Mouse (Mus musculus) embryo, embryonic 10 days (tissue): Measurements from ENCODE around the gene Icmt.

Experiments
- DNase-seq: peaks from one replicate; pipeline ENCODE4 v3.0.0-alpha.2; 2015; ENCODE audit warnings: low spot score

The Icmt gene

DNA sequence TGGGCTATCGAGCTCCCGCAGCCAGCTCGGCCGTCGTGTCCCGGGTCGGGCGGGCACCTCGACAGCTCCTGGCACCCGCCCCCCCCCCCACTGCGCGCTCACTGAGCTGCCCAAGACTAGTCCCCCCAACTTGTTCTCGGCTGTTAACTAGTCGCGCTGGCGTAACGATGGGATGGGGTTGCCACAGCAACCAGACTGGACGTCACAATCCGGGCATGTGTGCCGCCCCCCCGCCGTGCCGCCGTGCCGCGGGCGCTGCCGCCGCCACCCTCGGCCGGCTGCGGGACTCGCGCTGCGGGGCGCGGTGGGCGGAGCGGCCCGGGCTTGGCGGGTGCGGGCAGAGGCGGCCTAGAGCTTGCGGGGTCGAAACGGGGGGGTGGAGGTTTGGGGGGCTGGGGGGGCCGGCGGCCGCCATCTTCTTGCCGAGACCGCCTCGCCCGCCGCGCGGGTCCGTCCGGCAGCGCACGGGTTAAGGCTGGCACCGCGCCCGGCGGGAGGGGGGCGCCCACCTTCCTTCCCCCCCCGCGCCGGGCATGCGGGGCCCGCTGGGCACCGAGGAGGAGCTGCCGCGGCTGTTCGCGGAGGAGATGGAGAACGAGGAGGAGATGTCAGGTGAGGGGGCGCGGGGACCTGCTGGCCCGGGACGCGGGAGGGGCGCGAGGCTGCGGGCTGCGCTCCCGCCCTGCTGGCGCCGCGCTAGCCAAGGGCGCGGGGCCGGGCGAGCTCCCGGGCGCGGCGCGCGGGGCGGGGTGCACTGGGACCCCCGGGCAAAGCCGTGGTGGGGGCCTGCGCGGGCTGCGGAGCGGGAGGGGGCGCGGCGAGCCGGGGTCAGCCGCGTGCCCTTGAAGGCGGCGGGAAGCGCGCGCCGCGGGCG lies 41.6 kb downstream of the Icmt start, which contains the start of gene Chd5:
Gene Chd5, plus strand, starts transcription at position 233 of the 874 bp plus-strand sequence.
- no peak for DNase-seq

DNA sequence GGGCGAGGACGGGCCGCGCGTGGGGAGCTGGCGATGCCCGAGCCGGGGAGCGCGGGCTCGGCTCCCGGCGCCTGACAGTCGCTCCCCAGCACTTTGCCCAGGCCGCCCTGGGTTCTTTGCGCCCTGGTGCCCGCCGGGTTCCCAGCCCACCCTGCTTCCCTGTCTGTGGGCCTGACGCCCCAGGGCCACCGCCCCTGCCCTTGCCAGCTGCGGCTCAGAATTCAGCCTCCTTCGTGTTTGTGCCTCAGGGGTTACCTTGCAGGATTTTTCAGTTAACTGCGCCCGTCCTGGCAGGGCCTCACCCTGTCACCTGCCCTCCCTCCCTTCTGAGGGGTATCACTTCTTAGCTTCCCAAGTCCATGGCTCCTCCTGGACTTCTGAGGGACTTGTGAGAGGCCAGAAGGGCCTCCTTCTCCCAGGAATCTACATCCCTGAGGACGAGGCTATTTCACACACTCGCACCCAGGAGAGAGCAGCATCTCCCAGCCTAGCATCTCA lies 42.3 kb downstream of the Icmt start:
- DNase-seq = no peak

DNA sequence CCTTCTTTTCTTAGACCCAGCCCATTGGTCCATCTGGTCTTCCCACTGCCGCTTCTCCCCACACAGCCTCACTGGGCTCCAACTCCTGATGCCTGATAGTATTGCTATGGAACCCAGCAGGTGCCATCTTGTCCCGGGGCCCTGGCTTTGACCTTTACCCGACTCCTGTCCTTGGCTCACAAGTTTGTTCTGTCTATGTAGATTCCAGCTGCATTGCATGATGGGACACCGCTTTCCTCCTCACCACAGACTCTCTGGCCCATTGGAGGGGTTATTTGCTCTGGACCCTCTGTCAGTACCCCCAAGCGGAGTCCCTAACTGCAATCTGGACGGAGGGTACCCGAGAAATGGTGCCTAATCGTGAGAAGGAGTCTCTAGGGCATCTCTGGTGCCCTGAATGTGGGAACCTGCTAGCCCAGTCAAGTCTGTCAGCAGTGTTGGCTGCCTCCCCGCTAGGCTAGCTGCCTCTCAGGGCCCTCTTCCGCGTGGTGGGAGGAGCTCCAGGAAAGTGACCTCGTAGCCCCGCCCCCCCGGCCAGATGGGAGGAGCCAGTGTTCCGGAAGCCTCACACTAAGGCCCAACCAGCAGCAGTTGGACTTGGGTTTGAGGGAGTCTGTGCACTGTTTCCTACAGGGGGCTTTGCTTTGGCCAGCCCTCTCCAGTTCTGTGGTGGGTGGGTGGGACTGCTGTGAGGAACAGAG lies 43.7 kb downstream of the Icmt start:
- no peak for DNase-seq

DNA sequence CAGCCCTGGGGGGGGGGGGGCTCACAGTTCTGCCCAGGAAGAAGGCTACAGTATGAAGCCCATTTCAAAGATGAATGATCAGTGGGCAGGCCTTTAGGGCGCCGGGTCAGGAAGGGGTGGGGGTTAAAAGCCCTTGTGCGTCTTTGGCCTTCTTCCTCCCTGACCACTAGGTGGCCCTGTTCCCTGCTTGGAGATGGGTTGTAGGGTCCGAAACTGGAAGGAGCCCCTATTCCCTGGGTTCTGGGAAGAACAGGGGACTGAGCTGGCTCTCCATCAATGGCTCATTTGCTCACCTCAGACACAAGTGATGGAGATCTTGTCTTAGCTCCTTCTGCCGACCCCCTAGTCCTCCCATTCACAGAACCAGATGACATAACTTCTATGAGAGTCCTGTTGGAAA lies 46.3 kb downstream of the Icmt start:
- DNase-seq = peak; percentile 81

DNA sequence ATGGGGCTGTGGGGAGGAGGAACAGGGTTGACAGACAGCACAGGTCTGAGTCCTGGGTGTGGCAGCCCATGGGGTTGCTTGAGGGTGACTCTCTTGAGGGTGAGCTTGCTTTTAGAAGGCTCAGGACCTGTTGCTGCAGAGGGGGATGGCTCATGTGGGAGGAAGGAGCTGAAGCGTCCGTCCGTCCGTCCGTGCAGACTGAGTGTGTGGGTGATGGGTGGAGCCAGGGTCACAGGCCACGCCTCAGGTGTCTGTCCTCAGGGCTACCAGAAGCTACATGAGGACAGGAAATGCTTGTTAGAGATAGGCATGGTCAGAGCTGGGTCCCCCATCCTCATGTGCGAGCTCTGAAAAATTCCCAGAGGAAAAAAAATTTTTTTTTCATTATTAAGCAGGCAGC lies 47.6 kb downstream of the Icmt start:
- no peak for DNase-seq

DNA sequence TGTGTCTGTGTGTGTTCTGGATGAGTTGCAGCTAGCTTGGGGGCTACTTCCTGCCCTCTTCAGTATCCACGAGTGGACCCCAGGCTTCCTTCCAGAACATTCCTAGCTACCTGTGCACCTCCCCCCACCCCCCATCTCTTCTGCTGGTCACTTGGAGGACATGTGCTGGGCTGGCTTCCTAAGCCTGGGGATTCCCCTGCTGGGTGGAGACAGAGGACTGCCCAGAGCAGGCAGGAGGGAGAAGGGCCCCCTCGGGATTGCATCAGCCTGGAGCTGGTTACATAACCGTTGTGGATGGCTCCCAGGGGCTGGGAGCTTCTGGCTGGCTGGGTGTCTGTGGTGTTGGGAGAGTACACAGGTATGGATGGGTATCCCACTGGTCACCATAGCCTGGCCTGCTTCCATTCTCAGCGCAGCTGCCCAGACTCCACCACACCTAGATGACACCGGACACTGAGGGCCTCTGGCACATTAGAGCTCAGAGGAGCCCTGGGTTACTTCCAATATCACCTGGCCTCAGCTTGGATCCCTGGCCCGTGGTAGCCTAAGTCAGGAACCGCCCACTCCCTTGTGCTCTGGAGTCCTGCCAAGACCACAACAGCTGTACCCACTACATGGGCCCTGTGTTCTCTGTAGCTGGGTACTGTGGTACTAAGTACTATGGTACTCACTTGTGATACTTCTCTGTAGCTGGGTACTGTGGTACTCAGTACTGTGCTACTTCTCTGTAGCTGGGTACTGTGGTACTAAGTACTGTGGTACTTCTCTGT lies 48.3 kb downstream of the Icmt start:
- no peak for DNase-seq

DNA sequence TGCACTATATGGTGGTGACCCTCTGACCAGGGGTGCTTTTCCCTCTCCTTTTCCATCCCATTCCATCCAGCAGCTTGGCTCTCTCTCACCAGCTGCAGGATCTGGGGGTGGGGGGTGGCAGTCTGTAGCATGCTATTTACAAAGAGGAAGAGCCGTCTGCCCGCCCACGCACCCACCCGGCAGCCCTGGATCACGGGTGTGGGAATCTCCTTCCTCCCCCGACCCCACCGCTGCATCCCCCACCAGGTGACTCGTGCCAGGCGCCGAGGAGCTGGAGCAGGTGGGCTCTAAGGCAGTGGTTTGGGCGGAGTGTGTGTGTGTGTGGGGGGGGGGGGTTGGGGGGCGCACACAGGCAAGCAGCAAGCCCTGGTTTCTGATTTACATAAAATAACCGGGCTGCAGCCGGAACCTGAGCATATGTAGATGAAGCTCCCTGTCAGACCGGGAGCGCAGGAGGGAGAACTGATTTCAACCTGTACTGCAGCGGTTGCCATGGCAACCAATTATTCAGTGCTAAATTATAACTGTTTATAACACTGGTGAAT lies 52.9 kb downstream of the Icmt start:
- peak; percentile 46 for DNase-seq

DNA sequence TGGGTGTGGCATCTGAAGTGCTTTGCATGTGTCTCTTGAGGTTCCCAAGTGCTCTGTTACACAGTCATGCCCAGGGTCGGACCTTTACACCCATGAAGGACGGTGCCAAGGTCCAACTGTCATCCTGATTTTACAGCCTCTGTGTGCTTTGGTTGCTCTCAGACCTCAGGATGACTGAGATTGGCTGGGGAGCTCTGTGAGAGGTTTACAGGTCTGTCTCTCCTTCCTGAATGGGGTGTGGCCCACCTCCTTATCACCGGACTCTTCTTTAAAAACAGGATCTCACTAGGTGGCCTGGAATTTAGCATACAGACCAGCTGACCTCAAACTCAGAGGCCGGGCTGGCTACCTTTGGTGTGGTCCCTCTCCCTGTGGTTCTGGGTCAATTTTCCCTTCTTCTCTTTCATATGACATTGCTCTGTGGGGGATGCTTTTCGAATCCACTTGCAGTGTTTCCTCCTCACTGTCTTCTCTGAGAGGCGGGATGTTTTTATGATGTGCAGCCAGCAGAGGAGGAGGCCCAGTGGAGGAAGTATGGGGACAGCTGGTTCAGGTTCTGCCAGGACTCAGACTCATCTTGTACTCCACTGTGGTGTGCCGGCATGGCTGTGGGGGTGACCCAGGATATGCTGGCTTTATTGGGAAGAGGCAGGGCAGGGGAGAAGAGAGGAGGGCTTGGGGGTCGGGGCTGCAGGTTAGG lies 53.8 kb downstream of the Icmt start:
- DNase-seq = no peak

DNA sequence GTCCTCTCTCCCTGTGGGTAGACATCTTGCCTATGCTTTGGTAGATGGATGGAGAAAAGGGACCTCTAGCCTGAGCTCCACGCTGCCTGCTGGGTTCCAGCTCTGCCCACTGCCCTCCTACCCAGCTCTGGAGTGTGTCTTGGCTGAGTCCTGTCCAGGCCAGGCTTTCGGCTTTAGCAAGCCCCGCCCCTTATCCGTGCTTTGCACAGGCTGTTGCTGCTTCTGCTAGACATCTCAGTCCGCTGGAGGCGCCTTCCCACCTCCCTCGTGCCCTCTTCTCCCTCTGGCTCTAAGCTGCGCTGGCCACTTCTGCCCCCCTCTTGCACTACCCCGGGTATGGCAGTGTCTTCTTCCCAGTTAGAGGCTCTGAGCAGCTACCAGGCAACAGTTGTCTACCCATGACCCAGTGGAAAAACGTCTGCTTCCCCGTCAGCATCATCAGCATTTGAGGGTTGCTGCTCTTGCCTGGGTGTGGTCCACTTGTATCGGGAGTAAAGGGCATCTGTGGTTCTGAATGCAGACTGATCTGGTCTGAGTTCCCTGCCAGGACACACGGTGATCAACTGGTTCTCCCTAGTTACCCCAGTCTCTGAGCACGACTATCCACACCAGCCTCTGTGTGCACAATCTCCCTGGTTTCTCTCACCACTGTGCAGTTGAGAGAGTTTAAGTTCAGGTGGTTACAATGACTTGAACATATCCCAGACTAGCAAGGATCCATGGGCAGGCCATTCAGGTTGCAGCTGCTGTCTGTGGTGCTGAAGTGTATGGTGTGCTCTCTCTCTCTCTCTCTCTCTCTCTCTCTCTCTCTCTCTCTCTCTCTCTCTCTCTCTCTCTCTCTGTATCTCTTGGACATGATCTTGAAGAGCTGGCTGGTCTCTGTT lies 54.6 kb downstream of the Icmt start:
- DNase-seq = peak; percentile 74

DNA sequence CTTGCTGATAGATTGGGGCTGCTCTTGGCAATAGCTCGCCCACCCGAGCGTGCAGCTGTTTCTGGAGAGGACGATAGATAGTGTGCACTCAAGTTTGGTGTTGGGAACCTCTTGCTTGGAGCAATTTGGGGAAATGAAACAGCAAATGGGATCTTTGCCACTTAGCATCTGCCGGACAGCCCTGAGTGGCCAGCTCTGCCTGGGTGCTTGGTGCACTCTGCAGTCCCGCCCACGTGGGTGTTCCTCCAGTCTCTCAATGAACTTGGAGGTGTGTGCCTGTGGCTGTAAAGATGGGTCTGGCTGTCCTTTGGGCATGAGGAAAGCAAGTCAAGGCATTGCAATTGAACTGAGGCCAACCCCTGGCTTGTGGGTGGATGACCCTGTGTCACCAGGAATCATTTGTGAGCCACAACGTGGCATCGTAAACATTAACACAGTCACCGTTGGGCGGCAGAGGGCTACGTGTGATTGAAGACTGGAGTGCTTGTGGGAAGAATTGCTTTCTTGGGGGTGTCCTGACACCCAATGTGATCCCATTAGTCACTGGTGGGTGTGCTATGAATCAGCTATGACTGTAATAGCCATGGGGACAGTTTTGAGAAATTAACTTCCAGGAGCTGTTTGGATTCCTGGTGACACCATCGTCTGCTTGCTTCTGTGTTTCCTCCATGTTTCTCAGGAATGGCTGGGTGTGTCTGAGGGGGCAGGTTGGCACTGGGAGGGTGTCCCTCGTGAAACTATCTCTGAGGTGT lies 57.0 kb downstream of the Icmt start:
- no peak for DNase-seq

DNA sequence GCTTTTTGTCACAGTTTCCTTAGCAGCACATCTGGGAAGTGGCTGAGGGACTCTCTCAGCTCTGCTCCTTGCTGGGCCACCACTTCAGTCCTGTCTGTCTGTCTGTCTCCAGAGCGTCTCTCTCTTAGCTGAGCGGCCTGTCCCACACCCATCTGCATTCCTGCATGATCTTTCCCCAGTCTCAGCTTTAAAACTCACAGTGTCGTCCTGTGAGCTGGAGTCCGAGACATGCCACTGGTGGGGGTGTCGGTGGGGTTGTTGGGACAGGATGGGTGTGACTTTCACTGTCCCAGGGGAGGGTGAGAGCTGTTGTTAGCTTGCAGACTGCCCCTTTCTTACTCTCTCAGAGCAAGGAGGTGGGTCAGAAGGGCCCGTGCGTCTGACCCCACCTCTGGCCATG lies 58.6 kb downstream of the Icmt start:
- no peak for DNase-seq
